Mouse (Mus musculus): Measurements from ENCODE around the gene Hspa5. TPM values are rescaled to one million over a fixed set of nuclear protein-coding genes. Genes with fewer than 3 reads are reported as not detected.
"Not testable (repeated sequence)": the region's sequence is repeated elsewhere in the genome, so short reads cannot be mapped to it uniquely, and the experiment has no call there.

Hspa5 gene
- polyA plus RNA-seq, 2 experiments, result 253 to 479 TPM

- H3K27me3 ChIP-seq (ENCODE audit: control insufficient read depth, insufficient read depth, low read length), result no peaks in the 10 kb centered on the region
- WGBS (ENCODE audit: insufficient replicate concordance), result 65% methylated on average over 1 of the region's 1 CpGs
- H3K36me3 ChIP-seq (replicated peaks; ENCODE audit: control insufficient read depth, insufficient read depth, low read depth), result peaks cover 90% of the 10 kb centered on the region
- 0 out of 2 replicates have a peak overlapping the region, but pooled peaks have one; percentile 12 for H3K9ac ChIP-seq (replicated peaks)
- H3K4me1 ChIP-seq (replicated peaks; ENCODE audit: control insufficient read depth in 2 of 2, insufficient read depth in 2 of 2, low read length in 1 of 2), result peaks cover 41 to 42% of the 10 kb centered on the region in 2 experiments
- TF ChIP-seq CTCF (IDR thresholded peaks at IDR 0.05; ENCODE audit: low read depth) (no peak), EP300 (IDR thresholded peaks at IDR 0.05; ENCODE audit: low read depth) (no peak)
- peak overlapping the region; percentile 34 for H3K4me2 ChIP-seq (ENCODE audit: low read depth)
- ATAC-seq (ENCODE audit: insufficient read depth) (no peak), DNase-seq (ENCODE audit: low read depth in 3 of 3, low spot score in 3 of 3) (no peak)
- H3K27ac ChIP-seq, result peak overlapping the region; percentile 57
- H3K4me3 ChIP-seq (ENCODE audit: insufficient read depth in 1 of 2, low read depth in 2 of 2, low read length in 2 of 2), result no peak overlapping the region
- H3K9me3 ChIP-seq (ENCODE audit: control insufficient read depth, low read length), result no peaks in the 10 kb centered on the region
Measured at GRCm38 (mm10) chr2:34809568-34809967, 37.8 kb downstream of the Hspa5 start.

- peak; percentile 61 for TF ChIP-seq EP300 (IDR thresholded peaks at IDR 0.05; ENCODE audit: low read depth)
- TF ChIP-seq CTCF (IDR thresholded peaks at IDR 0.05; ENCODE audit: low read depth), result no peak
- peak; percentile 76 for ATAC-seq (ENCODE audit: insufficient read depth)
- H3K4me1 ChIP-seq (replicated peaks; ENCODE audit: control insufficient read depth in 2 of 2, insufficient read depth in 2 of 2, low read length in 1 of 2), result peaks cover 31 to 33% of the 10 kb centered on the region in 2 experiments
Measured at GRCm38 (mm10) chr2:34810775-34811174, 39.0 kb downstream of the Hspa5 start.

DNA sequence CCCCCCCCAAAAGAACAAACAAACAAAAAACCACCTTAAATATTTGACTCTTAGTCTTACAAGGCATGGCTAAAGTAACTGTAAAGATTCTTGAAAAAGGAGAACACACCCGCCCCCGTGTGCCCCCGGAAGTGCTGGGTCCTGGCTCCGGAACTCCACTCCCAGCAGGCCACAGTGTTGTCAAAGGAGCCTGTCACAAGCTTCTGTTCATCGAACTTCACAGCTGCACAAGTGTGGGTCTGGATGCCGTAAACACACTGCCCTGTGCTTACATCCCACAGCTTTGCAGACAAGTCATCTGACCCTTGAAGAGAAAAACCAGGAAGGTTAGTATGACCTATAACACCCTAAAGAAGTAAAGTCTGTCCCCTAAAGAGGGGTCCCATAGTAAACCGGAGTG, 40.9 kb downstream of the Hspa5 start:
- Histone ChIP-seq H3K36me3 (replicated peaks; ENCODE audit: control insufficient read depth, insufficient read depth, low read depth) (peaks cover 84% of the 10 kb centered on the region), H3K27ac (no peak overlapping the region), H3K27me3 (ENCODE audit: control insufficient read depth, insufficient read depth, low read length) (no peaks in the 10 kb centered on the region), H3K9me3 (ENCODE audit: control insufficient read depth, low read length) (no peaks in the 10 kb centered on the region), H3K4me1 (replicated peaks; ENCODE audit: control insufficient read depth in 2 of 2, insufficient read depth in 2 of 2, low read length in 1 of 2) (peaks cover 24 to 29% of the 10 kb centered on the region in 2 experiments), H3K4me3 (ENCODE audit: insufficient read depth in 1 of 2, low read depth in 2 of 2, low read length in 2 of 2) (no peak overlapping the region), H3K9ac (replicated peaks) (no peak overlapping the region), H3K4me2 (ENCODE audit: low read depth) (no peak overlapping the region)
- 76% methylated on average over 7 of the region's 7 CpGs for WGBS (ENCODE audit: insufficient replicate concordance)
- TF ChIP-seq CTCF (IDR thresholded peaks at IDR 0.05; ENCODE audit: low read depth) (no peak), EP300 (IDR thresholded peaks at IDR 0.05; ENCODE audit: low read depth) (no peak)
- DNase-seq (ENCODE audit: low read depth in 3 of 3, low spot score in 3 of 3) (no peak), ATAC-seq (ENCODE audit: insufficient read depth) (no peak)

More at GRCm38 (mm10) chr2:34810775-34811174, 39.0 kb downstream of the Hspa5 start:
- Histone ChIP-seq H3K4me3 (ENCODE audit: insufficient read depth in 1 of 2, low read depth in 2 of 2, low read length in 2 of 2) (no peak overlapping the region), H3K27ac (peak overlapping the region; percentile 16; the same call in 1 of the 2 replicates), H3K9me3 (ENCODE audit: control insufficient read depth, low read length) (no peaks in the 10 kb centered on the region), H3K27me3 (ENCODE audit: control insufficient read depth, insufficient read depth, low read length) (no peaks in the 10 kb centered on the region), H3K4me2 (ENCODE audit: low read depth) (no peak overlapping the region), H3K9ac (replicated peaks) (0 out of 2 replicates have a peak overlapping the region, but pooled peaks have one; percentile 29), H3K36me3 (replicated peaks; ENCODE audit: control insufficient read depth, insufficient read depth, low read depth) (peaks cover 88% of the 10 kb centered on the region)
- 66% methylated on average over 3 of the region's 3 CpGs for WGBS (ENCODE audit: insufficient replicate concordance)
- no peak for DNase-seq (ENCODE audit: low read depth in 3 of 3, low spot score in 3 of 3)

DNA sequence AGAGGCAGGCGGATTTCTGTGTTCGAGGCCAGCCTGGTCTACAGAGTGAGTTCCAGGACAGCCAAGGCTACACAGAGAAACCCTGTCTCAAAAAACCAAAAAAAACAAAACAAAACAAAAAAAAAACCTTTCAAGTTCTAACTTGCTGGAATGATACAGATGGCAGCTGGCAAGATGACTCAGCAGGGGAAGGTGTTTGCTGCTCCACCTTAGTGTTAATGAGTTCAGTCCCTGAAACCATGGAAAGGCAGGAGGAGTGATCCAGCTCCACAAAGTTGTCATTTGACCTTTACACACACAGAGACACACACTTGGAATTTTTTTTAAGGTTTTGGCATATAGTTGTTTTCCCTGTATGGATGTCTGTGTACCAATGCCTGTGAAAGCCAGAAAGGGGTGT, 44.1 kb downstream of the Hspa5 start:
- not testable (repeated sequence) for DNase-seq (ENCODE audit: low read depth in 3 of 3, low spot score in 3 of 3); ATAC-seq (ENCODE audit: insufficient read depth); H3K4me3 ChIP-seq (ENCODE audit: insufficient read depth in 1 of 2, low read depth in 2 of 2, low read length in 2 of 2); H3K27me3 ChIP-seq (ENCODE audit: control insufficient read depth, insufficient read depth, low read length); H3K4me2 ChIP-seq (ENCODE audit: low read depth); H3K4me1 ChIP-seq (replicated peaks; ENCODE audit: control insufficient read depth in 2 of 2, insufficient read depth in 2 of 2, low read length in 1 of 2); H3K9me3 ChIP-seq (ENCODE audit: control insufficient read depth, low read length); H3K9ac ChIP-seq (replicated peaks)
- Histone ChIP-seq H3K27ac (peak overlapping the region; percentile 54), H3K36me3 (replicated peaks; ENCODE audit: control insufficient read depth, insufficient read depth, low read depth) (peaks cover 76% of the 10 kb centered on the region)
- 83% methylated on average over 2 of the region's 2 CpGs for WGBS (ENCODE audit: insufficient replicate concordance)

- ATAC-seq (ENCODE audit: insufficient read depth), result no peak
- H3K4me2 ChIP-seq (ENCODE audit: low read depth), result no peak overlapping the region
- no peak overlapping the region for H3K27ac ChIP-seq
- no peaks in the 10 kb centered on the region for H3K27me3 ChIP-seq (ENCODE audit: control insufficient read depth, insufficient read depth, low read length)
- H3K9me3 ChIP-seq (ENCODE audit: control insufficient read depth, low read length), result no peaks in the 10 kb centered on the region
- 85% methylated on average over 2 of the region's 2 CpGs for WGBS (ENCODE audit: insufficient replicate concordance)
- TF ChIP-seq CTCF (IDR thresholded peaks at IDR 0.05; ENCODE audit: low read depth), result no peak
- no peak for TF ChIP-seq EP300 (IDR thresholded peaks at IDR 0.05; ENCODE audit: low read depth)
- H3K4me1 ChIP-seq (replicated peaks; ENCODE audit: control insufficient read depth in 2 of 2, insufficient read depth in 2 of 2, low read length in 1 of 2), result peaks cover 10 to 12% of the 10 kb centered on the region in 2 experiments
- no peak overlapping the region for H3K9ac ChIP-seq (replicated peaks)
- peaks cover 68% of the 10 kb centered on the region for H3K36me3 ChIP-seq (replicated peaks; ENCODE audit: control insufficient read depth, insufficient read depth, low read depth)
- no peak overlapping the region for H3K4me3 ChIP-seq (ENCODE audit: insufficient read depth in 1 of 2, low read depth in 2 of 2, low read length in 2 of 2)
- DNase-seq (ENCODE audit: low read depth in 3 of 3, low spot score in 3 of 3), result no peak
Measured at GRCm38 (mm10) chr2:34818492-34818891, 46.7 kb downstream of the Hspa5 start.
